Mouse (Mus musculus) ES-E14 (cell line): ENCODE data around the gene Hoxc13. TPM values are rescaled to one million over a fixed set of nuclear protein-coding genes. Genes with fewer than 3 reads are reported as not detected.
A peak's percentile ranks its signal among the peaks of the same experiment; 100 is the strongest.

ENCODE experiments used
- DNase-seq: peaks from one replicate; pipeline ENCODE4 v3.0.0-alpha.2; 2013; ENCODE audit warnings: low read depth, low spot score
- H3K27ac ChIP-seq: 2 replicates; pipeline ENCODE4 v1.5.1; 2012; ENCODE audit warnings: low read depth, mild to moderate bottlenecking, low read length, moderate library complexity, mixed read lengths; ENCODE audit not compliant: poor library complexity, insufficient read depth, severe bottlenecking
- H3K36me3 ChIP-seq: 2 replicates; pipeline ENCODE4 v1.6.1; 2012; ENCODE audit warnings: mild to moderate bottlenecking, low read length, moderate library complexity, mixed read lengths; ENCODE audit not compliant: control insufficient read depth, poor library complexity, insufficient read depth, severe bottlenecking
- H3K4me1 ChIP-seq, 2 experiments: fragments of 150-350 bp in 1 of 2; sonication (generic) in 1 of 2; 2 replicates each; pipeline ENCODE4 v1.6.1; 2012; ENCODE audit warnings: low read length in 2 of 2, mild to moderate bottlenecking in 1 of 2, mixed read lengths in 1 of 2; ENCODE audit not compliant: control insufficient read depth in 2 of 2, insufficient read depth in 2 of 2, poor library complexity in 1 of 2
- H3K4me3 ChIP-seq, 2 experiments: fragments of 150-350 bp in 1 of 2; sonication (generic) in 1 of 2; 2 replicates each; pipeline ENCODE4 v1.5.1; 2012; ENCODE audit warnings: low read length in 2 of 2, low read depth in 1 of 2, mild to moderate bottlenecking in 1 of 2, mixed read lengths in 1 of 2; ENCODE audit not compliant: insufficient read depth in 1 of 2, poor library complexity in 1 of 2, severe bottlenecking in 1 of 2
- H3K9ac ChIP-seq: 2 replicates; pipeline ENCODE4 v1.6.1; 2012; ENCODE audit warnings: low read depth, mild to moderate bottlenecking, low read length, mixed read lengths; ENCODE audit not compliant: poor library complexity, insufficient read depth, severe bottlenecking
- H3K9me3 ChIP-seq: fragments of 150-350 bp; sonication (generic); 2 replicates; pipeline ENCODE4 v1.6.1; 2012; ENCODE audit warnings: low read depth, mild to moderate bottlenecking, low read length; ENCODE audit not compliant: control insufficient read depth, insufficient read depth
- CHD2 ChIP-seq: IDR thresholded peaks from 2 replicates; pipeline ENCODE4 v1.6.1; 2014; ENCODE audit warnings: mild to moderate bottlenecking, low read depth, low read length, inconsistent platforms
- HCFC1 ChIP-seq: IDR thresholded peaks from 2 replicates; pipeline ENCODE4 v1.6.1; 2012; ENCODE audit warnings: low read length, inconsistent platforms, borderline replicate concordance; ENCODE audit not compliant: insufficient read depth
- MAFK ChIP-seq: IDR thresholded peaks from 2 replicates; pipeline ENCODE4 v1.6.1; 2014; ENCODE audit warnings: mild to moderate bottlenecking, low read depth, low read length, inconsistent platforms; ENCODE audit not compliant: insufficient read depth
- ZC3H11A ChIP-seq: IDR thresholded peaks from 2 replicates; pipeline ENCODE4 v1.6.1; 2012; ENCODE audit warnings: low read depth, mild to moderate bottlenecking, inconsistent platforms, low read length, borderline replicate concordance
- ZNF384 ChIP-seq: IDR thresholded peaks from 2 replicates; pipeline ENCODE4 v1.6.1; 2012; ENCODE audit warnings: low read depth, low read length, inconsistent platforms
- in situ Hi-C, 2 experiments: fragments of 600-800 bp; cut with MboI; formaldehyde crosslinking; loops; one replicate each; pipeline ENCODE4 v1.15.1; 2025; ENCODE audit warnings: low sequenced_read_pairs in 2 of 2, inconsistent platforms in 1 of 2; ENCODE audit not compliant: unreplicated experiment in 2 of 2
- total RNA-seq: library from RNA; depleted of rRNA; stranded (reverse); fragments of 300-350 nt; gene quantifications from 2 replicates; pipeline ENCODE4 v1.2.3, GENCODE M21; 2012

Hoxc13 gene
- total RNA-seq, 1 experiment: 0.94 TPM

- peak overlapping the region; percentile 69 to 77 for H3K4me3 ChIP-seq
- H3K9me3 ChIP-seq: no peaks in the 10 kb centered on the region
- in situ Hi-C loops: loop anchor here in 1 of 2 experiments (10.0 kb wide), 1 partner anchor 63 kb away; no protein-coding TSS in a partner anchor
- peaks cover 0 to 2% of the 10 kb centered on the region in 2 experiments; a peak in 1 of 4 replicates for H3K4me1 ChIP-seq
- peak overlapping the region; percentile 60 for H3K9ac ChIP-seq
- H3K27ac ChIP-seq: no peak overlapping the region
- DNase-seq: no peak
- H3K36me3 ChIP-seq: no peaks in the 10 kb centered on the region
- no peak for TF ChIP-seq MAFK
- TF ChIP-seq ZC3H11A: no peak
Measured at GRCm38 (mm10) chr15:102922012-102922362, 1.1 kb downstream of the Hoxc13 start.

- Histone ChIP-seq H3K9ac (no peak overlapping the region), H3K36me3 (no peaks in the 10 kb centered on the region), H3K4me1 (peaks cover 0 to 2% of the 10 kb centered on the region in 2 experiments; a peak in 1 of 4 replicates), H3K9me3 (no peaks in the 10 kb centered on the region), H3K27ac (no peak overlapping the region), H3K4me3 (no peak overlapping the region)
- no peak for DNase-seq
- TF ChIP-seq ZC3H11A: no peak
- TF ChIP-seq ZNF384: no peak
- TF ChIP-seq MAFK: no peak
- no peak for TF ChIP-seq CHD2
- TF ChIP-seq HCFC1: no peak
- in situ Hi-C loops: loop anchor here in 1 of 2 experiments (10.0 kb wide), 1 partner anchor 62 kb away; no protein-coding TSS in a partner anchor
Measured at GRCm38 (mm10) chr15:102922636-102923500, 2.0 kb downstream of the Hoxc13 start.

GRCm38 (mm10) chr15:102927032-102927645 is 6.2 kb downstream of the Hoxc13 start:
- H3K9me3 ChIP-seq: no peaks in the 10 kb centered on the region
- TF ChIP-seq MAFK (no peak), HCFC1 (no peak), ZNF384 (no peak), CHD2 (no peak), ZC3H11A (no peak)
- in situ Hi-C loops: loop anchor here (10.0 to 25.0 kb wide), 2 partner anchors 58 to 915 kb away; partner anchors contain the start of gene Krt8 (in 1 of the 2)
- H3K9ac ChIP-seq: no peak overlapping the region; the same call in 1 of the 2 replicates
- no peak overlapping the region for H3K27ac ChIP-seq
- peak overlapping the region; percentile 19 to 20; a peak in 3 of 4 replicates for H3K4me3 ChIP-seq
- no peak for DNase-seq
- H3K36me3 ChIP-seq: no peaks in the 10 kb centered on the region
- peaks cover 0 to 5% of the 10 kb centered on the region in 2 experiments; a peak in 1 of 4 replicates for H3K4me1 ChIP-seq

GRCm38 (mm10) chr15:102931706-102932358 is 10.9 kb downstream of the Hoxc13 start:
- Histone ChIP-seq H3K4me1 (peaks cover 1 to 10% of the 10 kb centered on the region in 2 experiments; a peak in 1 of 4 replicates), H3K36me3 (no peaks in the 10 kb centered on the region), H3K27ac (no peak overlapping the region), H3K4me3 (peak overlapping the region; percentile 33 to 54), H3K9me3 (no peaks in the 10 kb centered on the region), H3K9ac (peak overlapping the region; percentile 26; the same call in 1 of the 2 replicates)
- peak; percentile 81 for DNase-seq
- TF ChIP-seq HCFC1: no peak
- TF ChIP-seq ZNF384: peak; percentile 92
- in situ Hi-C loops: loop anchor here in 1 of 2 experiments (25.0 kb wide), 1 partner anchor 920 kb away; the partner anchor contains the start of gene Krt8
